Mouse (Mus musculus) inflammation-experienced regulatory T-cells, adult 6 months (primary cell): Measurements from ENCODE around the gene Gatad2b. TPM values are rescaled to one million over a fixed set of nuclear protein-coding genes. Genes with fewer than 3 reads are reported as not detected.
"Not testable (repeated sequence)": the region's sequence is repeated elsewhere in the genome, so short reads cannot be mapped to it uniquely, and the experiment has no call there.

Experiments used
- ATAC-seq: one replicate; pipeline ENCODE4 v1.8.0; 2017
- polyA plus RNA-seq, 3 experiments: library from polyadenylated mRNA; unstranded; fragments of 100-300 nt; shearing (Covaris generic); gene quantifications; one replicate each; pipeline ENCODE4 v1.2.1; 2017

The Gatad2b gene
- polyA plus RNA-seq, 3 experiments from 2014 or later, result 14.9 to 34.0 (median 28.3) TPM

GRCm38 (mm10) chr3:90265932-90266741, 26.8 kb upstream of the Gatad2b start:
- ATAC-seq, result peak; percentile 43

GRCm38 (mm10) chr3:90266901-90267775, 25.8 kb upstream of the Gatad2b start:
- no peak for ATAC-seq

GRCm38 (mm10) chr3:90268190-90268589, 24.8 kb upstream of the Gatad2b start:
- no peak for ATAC-seq

GRCm38 (mm10) chr3:90268971-90269370, 24.0 kb upstream of the Gatad2b start:
- no peak for ATAC-seq

- no peak for ATAC-seq
These were observed 22.2 kb upstream of the Gatad2b start for GRCm38 (mm10) chr3:90270784-90271183.

GRCm38 (mm10) chr3:90272170-90272569, 20.8 kb upstream of the Gatad2b start:
- no peak for ATAC-seq

- no peak for ATAC-seq
These were observed 19.1 kb upstream of the Gatad2b start for GRCm38 (mm10) chr3:90273855-90274254.

GRCm38 (mm10) chr3:90275286-90275685, 17.7 kb upstream of the Gatad2b start:
- no peak for ATAC-seq

- ATAC-seq, result no peak
These were observed 16.1 kb upstream of the Gatad2b start for GRCm38 (mm10) chr3:90276858-90277257.

- no peak for ATAC-seq
These were observed 15.2 kb upstream of the Gatad2b start for GRCm38 (mm10) chr3:90277793-90278192.

- ATAC-seq, result no peak
These were observed 14.8 kb upstream of the Gatad2b start for GRCm38 (mm10) chr3:90278211-90278610.

- no peak for ATAC-seq
These were observed 13.8 kb upstream of the Gatad2b start for GRCm38 (mm10) chr3:90279216-90279615.

- no peak for ATAC-seq
These were observed 13.2 kb upstream of the Gatad2b start for GRCm38 (mm10) chr3:90279743-90280142.

- ATAC-seq, result no peak
These were observed 12.3 kb upstream of the Gatad2b start for GRCm38 (mm10) chr3:90280708-90281107.

GRCm38 (mm10) chr3:90284150-90284549, 8.8 kb upstream of the Gatad2b start:
- no peak for ATAC-seq

GRCm38 (mm10) chr3:90289403-90289802, 3.6 kb upstream of the Gatad2b start:
- not testable (repeated sequence) for ATAC-seq

- no peak for ATAC-seq
These were observed 2.4 kb upstream of the Gatad2b start for GRCm38 (mm10) chr3:90290602-90291001.

- no peak for ATAC-seq
These were observed 1.0 kb upstream of the Gatad2b start for GRCm38 (mm10) chr3:90291982-90292344.

GRCm38 (mm10) chr3:90293352-90294063, 530 bp downstream of the Gatad2b start:
- ATAC-seq, result no peak

GRCm38 (mm10) chr3:90294064-90294440, 1.1 kb downstream of the Gatad2b start:
- no peak for ATAC-seq

GRCm38 (mm10) chr3:90294651-90295050, 1.7 kb downstream of the Gatad2b start:
- ATAC-seq, result no peak

- no peak for ATAC-seq
These were observed 12.8 kb downstream of the Gatad2b start for GRCm38 (mm10) chr3:90305801-90306200.

GRCm38 (mm10) chr3:90309589-90309988, 16.6 kb downstream of the Gatad2b start:
- peak; percentile 76 for ATAC-seq
